Mouse (Mus musculus): ENCODE measurements around the gene Tgfbr3l.

- TF ChIP-seq CTCF (conservative IDR thresholded peaks at IDR 0.05; ENCODE audit: low read length) (no peak), POU5F1 (IDR thresholded peaks at IDR 0.05; ENCODE audit: borderline replicate concordance, low read length) (no peak), NANOG (IDR thresholded peaks at IDR 0.05; ENCODE audit: borderline replicate concordance, low read length) (no peak)
Measured at GRCm38 (mm10) chr8:4269609-4270008, 21.6 kb downstream of the Tgfbr3l start.
